Mouse (Mus musculus) hindbrain, postnatal 0 days (tissue): ENCODE data around the gene Ugt1a6b. TPM values are rescaled to one million over a fixed set of nuclear protein-coding genes. Genes with fewer than 3 reads are reported as not detected.

ENCODE experiments used
- ATAC-seq: fragments of 200-750 bp; cut with Nextera tagmentation; 2 replicates; pipeline ENCODE4 v1.8.0; 2017; ENCODE audit warnings: mild to moderate bottlenecking, moderate TSS enrichment, moderate library complexity
- DNase-seq: peaks from one replicate; pipeline ENCODE4 v3.0.0-alpha.2; 2015; ENCODE audit warnings: low spot score
- H3K27ac ChIP-seq: fragments of 300-500 bp; sonication (generic); 2 replicates; pipeline ENCODE4 v1.5.1; 2014; ENCODE audit warnings: mild to moderate bottlenecking
- H3K27me3 ChIP-seq: fragments of 300-500 bp; sonication (generic); 2 replicates; pipeline ENCODE4 v1.6.1; 2014; ENCODE audit warnings: low read length, mixed read lengths; ENCODE audit not compliant: insufficient read depth
- H3K36me3 ChIP-seq: fragments of 300-500 bp; sonication (generic); 2 replicates; pipeline ENCODE4 v1.6.1; 2014; ENCODE audit warnings: low read length, mixed read lengths; ENCODE audit not compliant: insufficient read depth
- H3K4me1 ChIP-seq: fragments of 300-500 bp; sonication (generic); 2 replicates; pipeline ENCODE4 v1.6.1; 2014; ENCODE audit warnings: antibody characterized with exemption, low read length, mixed read lengths; ENCODE audit not compliant: insufficient read depth
- H3K4me2 ChIP-seq: fragments of 300-500 bp; sonication (generic); 2 replicates; pipeline ENCODE4 v1.6.1; 2014; ENCODE audit warnings: low read depth, mild to moderate bottlenecking, low read length, moderate library complexity, mixed read lengths
- H3K4me3 ChIP-seq: fragments of 300-500 bp; sonication (generic); 2 replicates; pipeline ENCODE4 v1.5.1; 2014; ENCODE audit warnings: low read length
- H3K9ac ChIP-seq: fragments of 300-500 bp; sonication (generic); replicated peaks from 2 replicates; pipeline ENCODE4 v1.6.1; 2014; ENCODE audit warnings: mild to moderate bottlenecking, low read length, moderate library complexity, mixed read lengths
- H3K9me3 ChIP-seq: fragments of 300-500 bp; sonication (generic); 2 replicates; pipeline ENCODE4 v1.6.1; 2016; ENCODE audit warnings: low read length, mixed read lengths
- CTCF ChIP-seq: IDR thresholded peaks from 2 replicates; pipeline ENCODE4 v1.5.1; 2016; ENCODE audit warnings: antibody characterized with exemption, control low read depth, low read depth
- WGBS: fragments of 180-500 bp; shearing (Covaris S2); extraction: QIAGEN DNeasy Blood & Tissue Kit; methylation state at CpG from one replicate; pipeline ENCODE4 v1.1.7; 2014; 5-methylcytosine and 5-hydroxymethylcytosine counted together
- polyA plus RNA-seq: library from polyadenylated mRNA; unstranded; fragments of >200 nt; fragmentation: Nextera tagmentation; extraction: Ambion mirVana; gene quantifications from 2 replicates; pipeline ENCODE4 v1.2.1, GENCODE M21; 2015
- total RNA-seq: library from RNA; depleted of rRNA; stranded (reverse); fragments of >200 nt; gene quantifications from 2 replicates; pipeline ENCODE4 v1.2.3, GENCODE M21; 2014

Gene Ugt1a6b
- total and polyA plus RNA-seq, 2 experiments from 2014 or later = 3.0 to 3.8 TPM

DNA sequence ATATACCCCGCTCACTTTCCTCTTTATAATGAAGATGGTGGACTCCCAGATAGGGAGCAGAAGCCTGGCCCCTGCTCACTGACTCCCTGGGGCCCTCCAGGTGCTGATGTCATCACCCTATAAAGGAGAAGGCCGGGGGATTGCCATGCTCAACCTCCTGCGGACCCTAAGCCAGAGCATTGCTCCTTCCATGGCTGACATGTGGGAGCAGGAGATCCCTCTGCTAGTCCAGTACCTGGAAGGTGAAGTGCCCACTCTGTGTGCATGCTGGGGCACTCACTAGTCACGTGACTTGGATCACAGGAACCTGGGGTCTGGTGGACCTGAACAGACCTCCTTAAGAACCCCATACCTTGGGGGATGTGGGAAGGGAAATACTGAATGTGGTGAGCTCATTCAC lies 137.5 kb downstream of the Ugt1a6b start:
- WGBS = 71% methylated on average over 4 of the region's 4 CpGs

DNA sequence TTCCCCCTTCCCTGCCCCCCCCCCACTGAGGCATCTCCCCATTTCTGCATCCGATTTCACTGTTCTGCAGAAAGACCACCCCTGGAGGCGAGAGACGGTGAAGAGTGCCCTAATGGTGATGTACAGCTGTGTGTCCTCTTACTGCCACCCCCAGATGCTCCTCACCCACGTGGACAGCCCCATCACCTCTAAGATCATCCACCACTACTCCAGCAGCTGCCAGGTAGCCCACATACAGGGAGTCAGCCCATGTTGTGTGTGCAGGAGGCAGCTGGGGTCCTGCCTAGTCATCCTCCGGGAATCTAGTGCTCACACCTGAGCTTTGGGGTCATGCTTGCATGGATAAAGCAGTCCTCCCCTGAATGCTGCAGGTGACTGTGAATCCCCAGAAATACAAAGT lies 140.8 kb downstream of the Ugt1a6b start:
- Histone ChIP-seq H3K4me3 (no peak overlapping the region), H3K9ac (no peak overlapping the region), H3K4me2 (no peak overlapping the region), H3K4me1 (no peaks in the 10 kb centered on the region), H3K36me3 (no peaks in the 10 kb centered on the region), H3K27ac (no peak overlapping the region), H3K9me3 (peaks cover 99% of the 10 kb centered on the region), H3K27me3 (no peaks in the 10 kb centered on the region)
- 63% methylated on average over 5 of the region's 5 CpGs for WGBS
- no peak for ATAC-seq
- no peak for TF ChIP-seq CTCF
- DNase-seq = no peak

More for the DNA sequence above, 137.5 kb downstream of the Ugt1a6b start:
- Histone ChIP-seq H3K9me3 (peaks cover 97% of the 10 kb centered on the region), H3K9ac (no peak overlapping the region), H3K27me3 (no peaks in the 10 kb centered on the region), H3K27ac (no peak overlapping the region), H3K4me1 (no peaks in the 10 kb centered on the region), H3K36me3 (no peaks in the 10 kb centered on the region), H3K4me3 (no peak overlapping the region), H3K4me2 (no peak overlapping the region)
- ATAC-seq (no peak), DNase-seq (no peak)
- TF ChIP-seq CTCF = no peak

DNA sequence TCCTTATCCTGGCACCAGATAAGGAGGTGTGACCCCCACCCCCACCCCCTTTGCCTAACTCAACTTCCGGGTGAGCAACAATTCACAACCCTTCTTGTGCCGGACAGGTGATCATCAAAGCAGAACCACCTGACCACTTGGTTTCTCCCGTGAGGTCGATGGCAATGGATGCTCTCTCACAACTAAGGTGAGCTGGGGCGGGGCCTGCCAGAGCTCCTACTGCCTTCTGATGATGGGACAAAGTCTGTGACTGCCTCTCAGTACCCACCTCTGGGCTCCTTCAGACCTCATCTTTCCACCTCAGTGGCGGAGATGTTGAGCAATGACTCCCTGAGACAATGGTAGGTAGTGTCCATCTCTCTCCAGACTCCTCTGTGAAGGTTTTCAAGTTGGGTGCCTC lies 142.8 kb downstream of the Ugt1a6b start:
- DNase-seq (no peak), ATAC-seq (no peak)
- 78% methylated on average over 6 of the region's 6 CpGs for WGBS
- no peaks in the 10 kb centered on the region for H3K27me3 ChIP-seq
- no peak overlapping the region for H3K27ac ChIP-seq
- H3K4me3 ChIP-seq = no peak overlapping the region
- no peak overlapping the region for H3K4me2 ChIP-seq
- TF ChIP-seq CTCF = no peak
- H3K36me3 ChIP-seq = no peaks in the 10 kb centered on the region
- H3K9me3 ChIP-seq = peaks cover 99% of the 10 kb centered on the region
- H3K9ac ChIP-seq = no peak overlapping the region
- H3K4me1 ChIP-seq = no peaks in the 10 kb centered on the region

DNA sequence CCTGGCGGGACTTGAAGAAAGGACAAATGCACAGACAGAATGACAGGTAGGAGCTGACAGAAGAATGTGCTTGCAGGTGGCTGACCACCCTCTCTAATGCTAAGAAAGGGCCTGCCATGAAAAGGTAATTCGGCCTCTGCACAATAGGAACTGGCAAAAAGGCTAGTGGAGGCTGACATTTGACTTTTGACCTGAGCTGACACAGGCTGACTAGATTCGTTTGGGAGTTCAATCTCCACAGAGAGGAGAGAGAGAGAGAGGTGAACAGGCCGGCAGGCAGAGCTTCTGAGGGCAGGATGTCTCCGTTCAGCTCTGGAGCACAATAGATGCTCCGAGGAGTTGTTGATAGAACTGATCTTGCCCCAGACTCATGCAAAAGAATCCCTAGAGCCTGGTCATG lies 143.3 kb downstream of the Ugt1a6b start:
- H3K36me3 ChIP-seq = no peaks in the 10 kb centered on the region
- H3K4me2 ChIP-seq = no peak overlapping the region
- H3K9ac ChIP-seq = no peak overlapping the region
- 44% methylated on average over 6 of the region's 6 CpGs for WGBS
- ATAC-seq = no peak
- H3K27me3 ChIP-seq = no peaks in the 10 kb centered on the region
- H3K27ac ChIP-seq = no peak overlapping the region
- no peak for DNase-seq
- no peak for TF ChIP-seq CTCF
- H3K4me3 ChIP-seq = no peak overlapping the region
- no peaks in the 10 kb centered on the region for H3K4me1 ChIP-seq
- peaks cover 98% of the 10 kb centered on the region for H3K9me3 ChIP-seq

DNA sequence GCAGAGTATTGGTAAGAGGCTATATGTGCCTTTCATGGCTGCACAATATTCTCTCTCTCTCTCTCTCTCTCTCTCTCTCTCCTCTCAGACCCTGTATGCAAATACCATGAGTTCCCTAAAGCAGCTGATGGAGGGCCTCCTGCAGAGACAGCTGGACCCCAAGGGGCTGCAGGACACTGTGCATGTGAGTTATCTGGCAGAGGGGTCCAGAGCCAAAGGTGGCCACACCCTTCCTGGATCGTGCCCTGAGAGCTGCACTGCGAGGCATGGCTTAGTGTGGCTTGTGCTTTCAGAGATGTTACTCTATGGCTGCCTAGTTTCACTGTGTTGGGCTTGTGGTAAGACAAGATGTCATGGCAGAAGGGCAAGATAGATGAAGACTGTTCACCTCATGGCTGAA lies 144.6 kb downstream of the Ugt1a6b start:
- no peak for ATAC-seq
- H3K9me3 ChIP-seq = peaks cover 94% of the 10 kb centered on the region
- H3K4me3 ChIP-seq = no peak overlapping the region
- TF ChIP-seq CTCF = no peak
- no peak overlapping the region for H3K4me2 ChIP-seq
- H3K36me3 ChIP-seq = no peaks in the 10 kb centered on the region
- no peak overlapping the region for H3K9ac ChIP-seq
- H3K4me1 ChIP-seq = no peaks in the 10 kb centered on the region
- no peak overlapping the region for H3K27ac ChIP-seq
- WGBS = 46% methylated on average over 2 of the region's 2 CpGs
- H3K27me3 ChIP-seq = no peaks in the 10 kb centered on the region
- no peak for DNase-seq

DNA sequence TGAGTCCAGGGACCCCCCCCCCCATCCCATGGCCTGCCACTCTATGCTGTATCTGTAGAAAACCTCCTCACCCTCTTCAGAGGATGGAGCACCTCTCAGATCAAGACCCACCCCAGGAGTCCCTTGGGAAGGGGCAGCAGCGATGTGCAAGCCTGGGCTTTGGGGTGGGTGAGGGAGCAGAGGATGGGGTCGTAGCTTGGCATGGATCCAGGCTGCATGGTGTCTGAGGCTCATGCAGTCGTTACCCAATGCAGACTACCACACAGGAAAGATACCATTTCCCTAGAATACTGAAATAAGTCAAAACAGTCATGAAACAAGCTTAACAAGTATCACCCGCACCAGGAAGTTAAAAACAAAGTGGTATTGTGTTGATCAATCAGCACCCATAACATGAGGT lies 145.6 kb downstream of the Ugt1a6b start:
- no peak overlapping the region for H3K27ac ChIP-seq
- no peak overlapping the region for H3K9ac ChIP-seq
- no peak for TF ChIP-seq CTCF
- H3K36me3 ChIP-seq = no peaks in the 10 kb centered on the region
- no peak overlapping the region for H3K4me2 ChIP-seq
- H3K9me3 ChIP-seq = peaks cover 86% of the 10 kb centered on the region
- 69% methylated on average over 4 of the region's 4 CpGs for WGBS
- ATAC-seq (no peak), DNase-seq (no peak)
- no peaks in the 10 kb centered on the region for H3K4me1 ChIP-seq
- H3K27me3 ChIP-seq = no peaks in the 10 kb centered on the region
- H3K4me3 ChIP-seq = no peak overlapping the region

DNA sequence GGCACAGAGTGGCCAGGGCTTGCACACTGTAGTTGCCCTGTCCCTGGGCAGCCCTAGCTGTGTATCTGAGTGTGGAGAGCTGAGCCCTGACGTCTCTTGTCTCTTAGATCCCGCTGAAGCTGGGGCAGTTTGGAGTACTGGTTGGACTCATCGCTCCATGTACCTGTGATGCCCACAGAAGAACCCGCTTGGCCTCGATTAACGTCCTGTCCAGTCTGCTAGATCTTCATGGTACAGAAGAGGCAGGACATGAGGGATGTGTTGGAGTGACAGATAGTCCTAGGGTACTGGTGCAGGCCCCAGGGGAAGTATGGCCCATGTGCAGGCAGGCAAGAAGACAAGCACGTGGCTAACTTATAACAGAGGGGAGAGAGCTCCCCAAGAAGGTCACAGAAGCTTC lies 146.5 kb downstream of the Ugt1a6b start:
- H3K4me3 ChIP-seq = no peak overlapping the region
- no peaks in the 10 kb centered on the region for H3K27me3 ChIP-seq
- H3K27ac ChIP-seq = no peak overlapping the region
- no peak overlapping the region for H3K9ac ChIP-seq
- H3K36me3 ChIP-seq = no peaks in the 10 kb centered on the region
- H3K4me1 ChIP-seq = no peaks in the 10 kb centered on the region
- DNase-seq (no peak), ATAC-seq (0 out of 2 replicates have a peak, but pooled peaks have one; percentile 4)
- no peak overlapping the region for H3K4me2 ChIP-seq
- WGBS = 76% methylated on average over 7 of the region's 7 CpGs
- no peak for TF ChIP-seq CTCF
- H3K9me3 ChIP-seq = peaks cover 81% of the 10 kb centered on the region
